ENCODE assay signal across 8 mouse cellular contexts in genomic region chr17:87377536-87377935, GRCm38 (mm10). TPM values are rescaled to one million over a fixed set of nuclear protein-coding genes. Genes with fewer than 3 reads are reported as not detected.
DNase-seq lines count a peak whose midpoint lies in the region; ATAC-seq and TF ChIP-seq lines count a peak whose summit lies in the region.
"Had no signal": no experiment of that assay in that cellular context is flagged by ENCODE, and none has a peak within 500 bp of the region (broad histone marks: within the 10 kb centered on the region; RNA-seq: fewer than 3 reads in every experiment).

No protein-coding gene starts in this region.

- no peaks in the 10 kb centered on the region for H3K9me3 ChIP-seq in forebrain, embryonic 12.5 days

- no peak for ATAC-seq in forebrain, embryonic 12.5 days (ENCODE audit: low FRiP score)
- ATAC-seq in megakaryocyte progenitor cell, adult 5-6 weeks (replicated peaks; ENCODE audit: poor library complexity): no peak

- H3K4me2 ChIP-seq in forebrain, embryonic 12.5 days: no peak overlapping the region

- H3K79me2 ChIP-seq in liver, adult 2 months (ENCODE audit: control insufficient read depth, insufficient read depth, low read length): no peaks in the 10 kb centered on the region

- H3K27ac ChIP-seq in liver, adult 2 months (replicated peaks; ENCODE audit: insufficient read depth, low read depth, low read length): no peak overlapping the region
- 0 out of 2 replicates have a peak overlapping the region, but pooled peaks have one; percentile 4 for H3K27ac ChIP-seq in forebrain, embryonic 12.5 days

- no peak for TF ChIP-seq CTCF in liver, adult 2 months (IDR thresholded peaks at IDR 0.05; ENCODE audit: low read depth, low read length)

- H3K36me3 ChIP-seq in liver, adult 2 months (ENCODE audit: control insufficient read depth, insufficient read depth, low read length): no peaks in the 10 kb centered on the region
- no peaks in the 10 kb centered on the region for H3K36me3 ChIP-seq in forebrain, embryonic 12.5 days (replicated peaks)

- no peaks in the 10 kb centered on the region for H3K27me3 ChIP-seq in liver, adult 2 months (ENCODE audit: control insufficient read depth, insufficient read depth, low read length)
- no peaks in the 10 kb centered on the region for H3K27me3 ChIP-seq in forebrain, embryonic 12.5 days

- WGBS in liver, adult 2 months: 21% methylated on average over 6 of the region's 6 CpGs
- 61% methylated on average over 6 of the region's 6 CpGs for WGBS in forebrain, embryonic 12.5 days

- no peak overlapping the region for H3K4me3 ChIP-seq in liver, adult 2 months (ENCODE audit: insufficient read depth, low read depth, low read length)
- H3K4me3 ChIP-seq in forebrain, embryonic 12.5 days (replicated peaks): no peak overlapping the region

- no peak overlapping the region for H3K9ac ChIP-seq in liver, adult 2 months (ENCODE audit: low read depth, low read length)
- no peak overlapping the region for H3K9ac ChIP-seq in forebrain, embryonic 12.5 days

- peak; percentile 92 for DNase-seq in liver, adult 2 months (ENCODE audit: extremely low read depth, low read depth, low spot score)
- no peak for DNase-seq in liver
- DNase-seq in kidney, postnatal 14 days: peak; percentile 52
- peak; percentile 79 for DNase-seq in lung, postnatal 36 days
- DNase-seq in cerebellum, adult 8-10 months: no peak

- no peak for TF ChIP-seq POLR2A in liver, adult 2 months (IDR thresholded peaks at IDR 0.05; ENCODE audit: extremely low read depth, insufficient read depth, low read length)

- H3K4me1 ChIP-seq in liver, adult 2 months (ENCODE audit: control insufficient read depth, insufficient read depth, low read length): peaks cover 12% of the 10 kb centered on the region
- H3K4me1 ChIP-seq in forebrain, embryonic 12.5 days: peaks cover 39% of the 10 kb centered on the region

RNA-seq across cellular contexts. Expression of gene Stpg4, which starts 50.0 kb away (rescaled TPM):
- not detected in 2 replicates for total RNA-seq in liver, adult 2 months (2014; rRNA removed)
- polyA plus RNA-seq in liver, adult 2 months (2012; rRNA removed): not detected in 2 replicates
- not detected in 2 replicates for polyA plus RNA-seq in forebrain, embryonic 12.5 days (2016; fragmentation: Nextera tagmentation; extraction: Ambion mirVana)
- 1.0 TPM in 1 of 2 replicates, not detected in the other for total RNA-seq in megakaryocyte progenitor cell, adult 5-6 weeks (2015)
- not detected in 2 replicates for total RNA-seq in megakaryocyte progenitor cell, adult 5-6 weeks (2017)
- polyA plus RNA-seq: intestine, embryonic 14.5 days had no signal

Comparison
In these comparisons a context has a peak if more than half of its experiments do, and no peak if none do; other contexts are left out.
1. DNase-seq: peak in liver, adult 2 months (single experiment), kidney, postnatal 14 days (single experiment) and lung, postnatal 36 days (single experiment); none in liver (single experiment) and cerebellum, adult 8-10 months (single experiment).